Mouse (Mus musculus): Measurements from ENCODE around the gene Ptf1a. TPM values are rescaled to one million over a fixed set of nuclear protein-coding genes. Genes with fewer than 3 reads are reported as not detected.

Gene Ptf1a
- total RNA-seq, 4 experiments from 2014 or later: not detected

GRCm38 (mm10) chr2:19455228-19455627 lies 9.8 kb downstream of the Ptf1a start:
- DNase-seq: no peak

- DNase-seq: no peak
Measured at GRCm38 (mm10) chr2:19455857-19456482, 10.5 kb downstream of the Ptf1a start.

- no peak for DNase-seq
Measured at GRCm38 (mm10) chr2:19458785-19459184, 13.3 kb downstream of the Ptf1a start.

- no peak for DNase-seq
Measured at GRCm38 (mm10) chr2:19461940-19462339, 16.5 kb downstream of the Ptf1a start.

GRCm38 (mm10) chr2:19490262-19490661 lies 44.8 kb downstream of the Ptf1a start:
- no peak for DNase-seq

Other genes with a start within 250 kb of the Ptf1a start
- gene Armc3, start 246.4 kb upstream of the Ptf1a start, total RNA-seq (2022): under 1 TPM in 1 of 4 experiments, not detected in 3; 0.10 TPM
- 10 to 100 TPM; 29.5 to 33.6 (median 30.5) TPM for gene Msrb2, start 74.2 kb upstream of the Ptf1a start, total RNA-seq (2022)
- not detected for gene 4921504E06Rik, start 108.3 kb downstream of the Ptf1a start, total RNA-seq (2022)
- 10 to 100 TPM in 1 of 4 experiments, 1 to 10 TPM in 3; 7.1 to 10.7 (median 8.1) TPM for gene Otud1, start 212.1 kb downstream of the Ptf1a start, total RNA-seq (2022)

Data from adrenal gland, adult 8-10 months (tissue).